Mouse (Mus musculus) cerebral cortex, adult 2 months (tissue): Measurements from ENCODE around the gene Ankrd52.

Source experiments
- WGBS: fragments of 180-500 bp; shearing (Covaris S2); methylation state at CpG from one replicate; pipeline ENCODE4 v1.1.7; 2018; 5-methylcytosine and 5-hydroxymethylcytosine counted together

The Ankrd52 gene

GRCm38 (mm10) chr10:128369599-128369998, 7.3 kb upstream of the Ankrd52 start:
- WGBS = 62% methylated on average over 6 of the region's 6 CpGs

DNA sequence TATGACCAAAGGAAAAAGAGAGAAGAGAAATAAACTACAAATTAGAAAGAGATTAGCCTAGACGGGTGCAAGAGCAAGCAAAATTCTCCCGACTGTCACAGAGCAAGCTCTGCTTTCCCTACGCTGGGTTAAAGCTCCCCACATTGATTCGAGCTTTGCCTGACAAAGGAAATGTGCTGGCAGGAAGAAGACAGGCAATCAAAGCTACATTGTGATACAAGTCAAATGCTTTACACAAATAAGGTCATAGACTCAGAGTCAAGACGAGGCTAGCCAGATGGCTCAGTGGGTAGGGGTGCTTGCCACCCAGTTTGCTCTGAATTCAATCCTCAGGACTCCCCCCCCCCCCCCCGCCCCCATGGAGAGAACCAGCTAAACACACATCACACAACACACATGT, 6.9 kb upstream of the Ankrd52 start:
- 52% methylated on average over 6 of the region's 6 CpGs for WGBS

- WGBS = 65% methylated on average over 4 of the region's 4 CpGs
Observed at GRCm38 (mm10) chr10:128370601-128371000, 6.3 kb upstream of the Ankrd52 start.

GRCm38 (mm10) chr10:128372142-128372541, 4.8 kb upstream of the Ankrd52 start:
- 77% methylated on average over 5 of the region's 5 CpGs for WGBS

- 71% methylated on average over 6 of the region's 6 CpGs for WGBS
Observed at GRCm38 (mm10) chr10:128372989-128373748, 3.7 kb upstream of the Ankrd52 start.

GRCm38 (mm10) chr10:128374393-128374792, 2.5 kb upstream of the Ankrd52 start:
- 73% methylated on average over 6 of the region's 6 CpGs for WGBS

- WGBS = 41% methylated on average over 4 of the region's 4 CpGs
Observed at GRCm38 (mm10) chr10:128376099-128376454, 838 bp upstream of the Ankrd52 start.

DNA sequence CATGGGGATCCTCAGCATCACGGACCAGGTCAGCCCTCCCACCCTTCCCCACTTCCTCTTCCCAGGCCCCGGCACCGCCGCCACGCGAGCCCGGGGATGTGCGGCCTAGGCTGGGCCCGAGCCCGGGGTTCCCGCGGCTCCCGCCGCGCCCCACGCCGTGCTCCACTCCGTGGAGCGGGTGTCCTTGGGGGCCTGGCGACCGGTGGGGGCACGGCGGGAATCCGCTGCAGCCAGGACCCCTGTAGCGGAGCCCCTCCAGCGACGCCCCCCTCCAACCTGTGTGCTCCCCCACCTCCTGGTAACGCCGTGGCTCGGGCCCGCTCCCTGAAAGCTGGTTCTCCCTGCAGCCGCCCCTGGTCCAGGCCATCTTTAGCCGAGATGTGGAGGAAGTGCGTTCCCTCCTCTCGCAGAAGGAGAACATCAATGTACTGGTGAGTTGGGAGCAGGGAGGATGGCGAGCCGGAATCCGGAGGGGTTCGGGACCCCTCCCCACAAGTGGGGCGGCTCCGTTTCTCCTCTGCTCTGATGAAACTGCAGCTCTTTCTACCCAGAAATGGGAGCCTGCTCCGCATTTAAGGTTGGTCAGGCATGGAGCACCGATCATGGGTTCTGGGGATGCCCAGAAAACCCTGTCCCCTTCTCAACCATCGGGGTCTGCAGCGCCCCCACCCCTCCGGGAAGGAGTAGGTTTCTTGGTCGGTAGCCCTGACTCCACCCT, 466 bp downstream of the Ankrd52 start:
- WGBS = under 1% methylated on average over 47 of the region's 47 CpGs

DNA sequence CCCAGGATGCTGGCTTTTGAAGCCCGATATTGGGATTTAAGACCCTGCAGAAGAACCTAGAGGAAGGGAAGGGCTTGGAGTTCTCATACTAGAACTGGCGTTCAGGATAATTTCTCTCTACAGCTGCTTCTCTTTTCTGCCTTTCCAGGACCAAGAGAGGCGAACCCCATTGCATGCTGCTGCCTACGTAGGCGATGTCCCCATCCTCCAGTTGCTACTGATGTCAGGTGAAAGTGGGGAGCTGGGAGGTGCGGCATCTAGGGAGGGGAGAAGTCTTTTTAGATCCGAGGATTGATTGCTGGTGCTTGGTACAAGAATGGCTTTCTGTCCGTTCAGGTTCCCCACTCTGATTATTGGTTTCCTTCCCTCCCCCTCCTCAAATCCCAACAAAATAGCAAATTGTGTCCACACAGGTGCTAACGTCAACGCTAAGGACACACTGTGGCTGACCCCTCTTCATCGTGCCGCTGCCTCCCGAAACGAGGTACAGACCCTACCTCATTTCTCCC, 1.1 kb downstream of the Ankrd52 start:
- 29% methylated on average over 14 of the region's 14 CpGs for WGBS

GRCm38 (mm10) chr10:128378462-128378861, 1.5 kb downstream of the Ankrd52 start:
- 23% methylated on average over 3 of the region's 3 CpGs for WGBS

DNA sequence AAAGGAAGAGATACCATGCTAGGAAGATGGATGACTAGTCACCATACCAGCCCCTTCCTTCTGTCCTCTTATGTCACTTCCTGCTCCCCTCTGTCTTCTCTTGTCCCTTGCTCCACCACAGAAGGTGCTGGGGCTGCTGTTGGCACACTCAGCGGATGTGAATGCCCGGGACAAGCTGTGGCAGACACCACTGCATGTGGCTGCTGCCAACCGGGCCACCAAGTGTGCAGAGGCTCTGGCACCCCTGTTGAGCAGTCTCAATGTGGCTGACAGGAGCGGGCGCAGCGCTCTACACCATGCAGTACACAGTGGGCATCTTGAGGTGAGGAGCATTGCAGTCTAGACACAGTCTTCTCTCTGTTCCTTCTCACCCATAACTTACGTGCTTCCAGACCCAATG, 2.3 kb downstream of the Ankrd52 start:
- 52% methylated on average over 7 of the region's 7 CpGs for WGBS

DNA sequence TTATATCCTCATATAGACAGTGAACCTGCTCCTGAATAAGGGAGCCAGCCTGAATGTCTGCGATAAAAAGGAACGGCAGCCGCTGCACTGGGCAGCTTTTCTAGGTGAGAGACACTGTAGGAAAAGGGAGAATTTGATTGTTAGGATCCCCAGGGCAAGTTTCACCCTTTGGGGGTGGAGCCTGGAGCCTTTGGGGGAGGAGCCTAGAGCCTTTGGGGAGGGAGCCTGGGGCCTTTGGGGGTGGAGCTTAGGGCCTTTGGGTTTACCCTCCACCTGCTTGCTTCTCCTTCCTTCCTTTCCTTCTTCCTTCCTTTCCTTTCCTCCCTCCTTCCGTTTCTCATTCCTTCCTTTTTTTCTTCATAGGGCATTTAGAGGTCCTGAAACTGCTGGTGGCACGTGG, 3.6 kb downstream of the Ankrd52 start:
- WGBS = 87% methylated on average over 5 of the region's 5 CpGs

DNA sequence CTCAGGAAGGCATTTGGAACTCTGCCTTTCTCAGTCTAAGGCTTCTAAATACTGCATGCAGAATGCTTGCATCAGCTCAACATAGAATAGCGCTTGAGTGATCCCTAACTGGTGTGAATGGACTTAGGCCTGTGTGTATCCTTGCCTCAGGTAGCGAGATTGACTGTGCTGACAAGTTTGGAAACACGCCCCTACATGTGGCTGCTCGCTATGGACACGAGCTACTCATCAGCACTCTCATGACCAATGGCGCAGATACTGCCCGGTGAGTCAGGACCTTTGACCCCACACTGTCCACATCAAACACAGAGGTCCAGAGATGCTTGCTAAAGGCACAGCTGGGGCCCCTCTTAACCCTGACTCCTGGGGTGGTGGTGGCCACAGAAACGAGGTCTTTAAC, 5.6 kb downstream of the Ankrd52 start:
- 89% methylated on average over 8 of the region's 8 CpGs for WGBS

GRCm38 (mm10) chr10:128385902-128386301, 9.0 kb downstream of the Ankrd52 start:
- 83% methylated on average over 7 of the region's 7 CpGs for WGBS

DNA sequence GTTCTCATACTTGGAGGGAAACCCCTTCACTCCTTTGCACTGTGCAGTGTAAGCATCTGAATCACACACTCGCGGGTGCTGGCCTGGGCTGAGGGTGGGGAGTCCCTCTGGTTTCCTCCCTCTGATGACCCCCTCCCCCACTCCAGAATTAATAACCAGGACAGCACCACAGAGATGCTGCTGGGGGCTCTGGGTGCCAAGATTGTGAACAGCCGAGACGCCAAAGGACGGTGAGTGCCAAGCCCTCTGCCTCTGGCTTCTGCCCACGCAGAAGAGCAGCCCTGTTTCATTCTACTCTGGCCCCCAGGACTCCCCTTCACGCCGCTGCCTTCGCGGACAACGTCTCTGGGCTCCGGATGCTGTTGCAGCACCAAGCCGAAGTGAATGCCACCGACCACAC, 12.0 kb downstream of the Ankrd52 start:
- 64% methylated on average over 14 of the region's 14 CpGs for WGBS

GRCm38 (mm10) chr10:128389570-128389969, 12.7 kb downstream of the Ankrd52 start:
- 80% methylated on average over 6 of the region's 6 CpGs for WGBS

DNA sequence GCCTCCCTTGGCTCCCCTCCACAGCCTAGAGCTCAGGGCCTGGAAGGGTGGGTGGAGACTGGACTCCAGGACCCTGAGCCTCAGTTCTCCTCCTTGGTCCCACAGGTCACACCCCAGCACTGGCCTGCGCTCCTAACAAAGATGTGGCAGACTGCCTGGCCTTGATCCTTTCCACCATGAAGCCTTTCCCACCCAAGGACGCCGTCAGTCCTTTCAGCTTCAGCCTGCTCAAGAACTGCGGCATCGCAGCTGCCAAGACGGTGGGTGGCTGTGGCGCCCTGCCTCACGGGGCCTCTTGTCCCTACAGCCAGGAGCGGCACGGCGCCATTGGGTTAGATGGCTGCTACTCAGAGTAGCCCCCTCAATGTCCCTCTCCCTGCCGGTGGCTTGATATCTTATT, 13.5 kb downstream of the Ankrd52 start:
- 54% methylated on average over 12 of the region's 12 CpGs for WGBS

- WGBS = 67% methylated on average over 6 of the region's 6 CpGs
Observed at GRCm38 (mm10) chr10:128391850-128392249, 14.9 kb downstream of the Ankrd52 start.

GRCm38 (mm10) chr10:128396017-128396673, 19.2 kb downstream of the Ankrd52 start:
- 55% methylated on average over 11 of the region's 11 CpGs for WGBS

DNA sequence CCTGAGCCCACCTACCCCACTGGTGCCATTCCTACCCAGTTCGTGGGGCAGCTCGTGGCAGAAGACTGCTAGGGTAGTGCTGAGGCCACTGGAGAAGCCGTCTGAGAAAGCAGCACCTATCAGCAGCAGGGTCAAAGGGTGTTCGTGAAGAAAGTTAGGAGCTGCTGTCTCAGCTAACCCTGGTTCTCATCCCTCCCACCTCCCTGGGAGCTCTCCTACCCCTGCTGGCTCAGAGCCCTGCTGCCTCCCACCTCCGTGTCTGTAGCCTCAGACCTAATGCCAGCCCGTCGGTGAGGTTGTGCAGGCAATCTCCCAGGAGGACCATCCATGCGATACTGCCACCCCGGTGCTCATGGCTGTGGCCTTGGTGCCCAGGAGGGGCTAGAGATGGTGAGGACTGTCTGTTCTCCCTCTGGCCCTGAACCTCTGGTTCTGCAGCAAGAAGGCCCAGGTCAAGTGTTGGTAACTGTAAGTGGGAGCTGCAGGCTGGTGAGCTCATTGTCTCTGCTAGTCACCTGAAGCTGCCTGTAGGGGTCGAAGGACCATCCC, 19.9 kb downstream of the Ankrd52 start:
- WGBS = 44% methylated on average over 10 of the region's 10 CpGs

GRCm38 (mm10) chr10:128397466-128397865, 20.6 kb downstream of the Ankrd52 start:
- WGBS = 66% methylated on average over 7 of the region's 7 CpGs

DNA sequence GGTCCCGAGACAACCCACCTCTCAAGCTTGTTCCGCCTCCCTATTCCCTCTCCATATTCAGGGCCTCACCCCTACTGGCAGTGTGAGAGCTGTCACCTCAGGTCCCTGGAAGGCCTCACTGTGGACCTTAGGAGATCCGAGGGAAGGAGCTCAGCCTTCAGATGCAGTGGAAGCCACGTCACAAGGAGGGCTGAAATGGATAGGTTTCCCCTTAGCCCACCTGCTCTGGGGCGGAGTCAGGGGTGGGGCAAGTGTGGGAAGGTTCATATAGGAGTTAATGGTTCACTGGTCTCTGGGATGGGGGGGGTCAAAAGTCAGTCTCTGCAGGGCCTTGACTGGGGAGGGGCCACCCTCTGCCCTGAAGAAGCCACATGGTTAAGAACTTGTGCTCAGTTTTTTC, 23.4 kb downstream of the Ankrd52 start:
- 52% methylated on average over 5 of the region's 5 CpGs for whole genome bisulfite sequencing
